Mouse (Mus musculus): Measurements from ENCODE around the gene Tigd3. TPM values are rescaled to one million over a fixed set of nuclear protein-coding genes. Genes with fewer than 3 reads are reported as not detected.

The Tigd3 gene
- total and polyA plus RNA-seq, 3 experiments = 2.1 to 2.2 TPM; not detected in 1

- Histone ChIP-seq H3K9me3 (replicated peaks; ENCODE audit: insufficient read depth, low read length) (no peaks in the 10 kb centered on the region), H3K9ac (ENCODE audit: control insufficient read depth, low read depth, low read length, poor library complexity, severe bottlenecking) (peak overlapping the region; percentile 97), H3K27ac (ENCODE audit: control insufficient read depth, low read depth, low read length) (peak overlapping the region; percentile 89), H3K79me2 (ENCODE audit: control insufficient read depth, insufficient read depth, low read length, poor library complexity) (peaks cover 46% of the 10 kb centered on the region), H3K27me3 (ENCODE audit: control insufficient read depth in 1 of 2, insufficient read depth in 2 of 2, low read length in 2 of 2) (no peaks in the 10 kb centered on the region), H3K36me3 (ENCODE audit: control insufficient read depth in 1 of 2, insufficient read depth in 2 of 2, low read length in 2 of 2) (peaks cover 4 to 29% of the 10 kb centered on the region in 2 experiments), H3K4me3 (ENCODE audit: control insufficient read depth in 1 of 2, insufficient read depth in 1 of 2, low read depth in 2 of 2, low read length in 2 of 2) (peak overlapping the region; percentile 87 to 99), H3K4me1 (ENCODE audit: control insufficient read depth in 1 of 2, insufficient read depth in 2 of 2, low read length in 2 of 2) (peaks cover 8 to 27% of the 10 kb centered on the region in 2 experiments)
- DNase-seq (ENCODE audit: low read depth, low spot score) = peak; percentile 99
- TF ChIP-seq BHLHE40 (IDR thresholded peaks at IDR 0.05; ENCODE audit: borderline replicate concordance, low read depth, low read length) (no peak), GATA1 (IDR thresholded peaks at IDR 0.05; ENCODE audit: low read depth, low read length) (no peak), MAFK (IDR thresholded peaks at IDR 0.05; ENCODE audit: borderline replicate concordance, low read depth, low read length) (no peak), RCOR1 (IDR thresholded peaks at IDR 0.05; ENCODE audit: low read depth, low read length) (no peak), MYC (IDR thresholded peaks at IDR 0.05; ENCODE audit: low read depth, low read length) (peak; percentile 16; the same call in 1 of the 2 replicates), E2F4 (IDR thresholded peaks at IDR 0.05; ENCODE audit: borderline replicate concordance, low read depth, low read length) (no peak), ELF1 (IDR thresholded peaks at IDR 0.05; ENCODE audit: low read depth, low read length) (no peak), NRF1 (IDR thresholded peaks at IDR 0.05; ENCODE audit: insufficient read depth, low read depth, low read length, poor library complexity, severe bottlenecking) (peak; percentile 87), USF1 (IDR thresholded peaks at IDR 0.05; ENCODE audit: low read depth, low read length) (no peak), MXI1 (IDR thresholded peaks at IDR 0.05; ENCODE audit: low read depth, low read length) (no peak), TAL1 (IDR thresholded peaks at IDR 0.05; ENCODE audit: low read length) (no peak), ZNF384 (IDR thresholded peaks at IDR 0.05; ENCODE audit: low read depth, low read length) (0 out of 2 replicates have a peak, but pooled peaks have one; percentile 34), TBP (IDR thresholded peaks at IDR 0.05; ENCODE audit: low read depth, low read length) (peak; percentile 85), JUND (IDR thresholded peaks at IDR 0.05; ENCODE audit: low read depth, low read length) (no peak), MEF2A (IDR thresholded peaks at IDR 0.05; ENCODE audit: extremely low read depth, insufficient replicate concordance, low read depth, low read length, poor library complexity, severe bottlenecking) (no peak), MAZ (IDR thresholded peaks at IDR 0.05; ENCODE audit: low read depth, low read length) (peak; percentile 49; the same call in 1 of the 2 replicates), RAD21 (IDR thresholded peaks at IDR 0.05; ENCODE audit: low read depth, low read length) (no peak), ZMIZ1 (IDR thresholded peaks at IDR 0.05; ENCODE audit: low read depth, low read length) (peak; percentile 92), ETS1 (IDR thresholded peaks at IDR 0.05; ENCODE audit: low read depth, low read length) (no peak), TCF12 (IDR thresholded peaks at IDR 0.05; ENCODE audit: low read depth, low read length) (peak; percentile 55; the same call in 1 of the 2 replicates), NELFE (IDR thresholded peaks at IDR 0.05; ENCODE audit: low read depth, low read length) (peak; percentile 98), USF2 (IDR thresholded peaks at IDR 0.05; ENCODE audit: borderline replicate concordance in 1 of 2, insufficient read depth in 1 of 2, low read depth in 1 of 2, low read length in 2 of 2) (no peak), ZKSCAN1 (IDR thresholded peaks at IDR 0.05; ENCODE audit: low read depth, low read length) (no peak), MAX (IDR thresholded peaks at IDR 0.05; ENCODE audit: low read length) (peak; percentile 22; the same call in 1 of the 2 replicates), UBTF (IDR thresholded peaks at IDR 0.05; ENCODE audit: borderline replicate concordance, insufficient read depth, low read depth, low read length) (0 out of 2 replicates have a peak, but pooled peaks have one; percentile 38), CHD1 (IDR thresholded peaks at IDR 0.05; ENCODE audit: low read depth, low read length) (peak; percentile 96; the same call in 1 of the 2 replicates), POLR2AphosphoS5 (IDR thresholded peaks at IDR 0.05; ENCODE audit: borderline replicate concordance, low read depth, low read length) (no peak), CHD2 (IDR thresholded peaks at IDR 0.05; ENCODE audit: low read length) (no peak), SIN3A (IDR thresholded peaks at IDR 0.05; ENCODE audit: low read length) (peak; percentile 80; the same call in 1 of the 2 replicates), HCFC1 (IDR thresholded peaks at IDR 0.05; ENCODE audit: low read depth, low read length) (peak; percentile 80), CTCF (IDR thresholded peaks at IDR 0.05 in 2 of 3, conservative IDR thresholded peaks at IDR 0.05 in 1 of 3; ENCODE audit: control insufficient read depth in 1 of 3, insufficient read depth in 1 of 3, low read depth in 2 of 3, low read length in 3 of 3, poor library complexity in 1 of 3, severe bottlenecking in 1 of 3) (no peak), ZC3H11A (IDR thresholded peaks at IDR 0.05; ENCODE audit: low read depth, low read length) (no peak), GABPA (IDR thresholded peaks at IDR 0.05; ENCODE audit: low read depth, low read length) (no peak), SMC3 (IDR thresholded peaks at IDR 0.05; ENCODE audit: low read depth, low read length) (no peak)
Measured at GRCm38 (mm10) chr19:5912103-5913006, 18.4 kb upstream of the Tigd3 start.

Data from MEL (cell line).